Mouse (Mus musculus): ENCODE data around the gene Pgm3. TPM values are rescaled to one million over a fixed set of nuclear protein-coding genes. Genes with fewer than 3 reads are reported as not detected.
A peak's percentile ranks its signal among the peaks of the same experiment; 100 is the strongest.
"Not testable (repeated sequence)": the region's sequence is repeated elsewhere in the genome, so short reads cannot be mapped to it uniquely, and the experiment has no call there.

The Pgm3 gene
- polyA plus RNA-seq (2014; fragmentation: Nextera tagmentation; extraction: Ambion mirVana), result 29.2 and 36.4 TPM in 2 replicates

- ATAC-seq (ENCODE audit: insufficient number of reproducible peaks, insufficient read depth, low FRiP score, low read depth), result peak; percentile 96
- peak within 1 kb of the TSS; percentile 91 for H3K4me2 ChIP-seq (replicated peaks; ENCODE audit: low read depth, low read length)
- H3K9me3 ChIP-seq (ENCODE audit: control insufficient read depth, low read depth, low read length), result no peaks in the 10 kb centered on the region
- H3K4me1 ChIP-seq (ENCODE audit: control insufficient read depth, insufficient read depth, low read length), result peaks cover 7% of the 10 kb centered on the region; the same call in 1 of the 2 replicates
- peaks cover 15% of the 10 kb centered on the region; the same call in 1 of the 2 replicates for H3K36me3 ChIP-seq (ENCODE audit: control insufficient read depth, insufficient read depth, low read length)
- H3K4me3 ChIP-seq (ENCODE audit: low read depth, low read length), result peak within 1 kb of the TSS; percentile 68
- H3K27ac ChIP-seq (ENCODE audit: low read length), result peak within 1 kb of the TSS; percentile 52; the same call in 1 of the 2 replicates
- peak within 1 kb of the TSS; percentile 46 for H3K9ac ChIP-seq (replicated peaks; ENCODE audit: low read depth, low read length)
- H3K27me3 ChIP-seq (ENCODE audit: control insufficient read depth, insufficient read depth, low read length), result no peaks in the 10 kb centered on the region
- under 1% methylated on average over 58 of the region's 59 CpGs for WGBS
Observed at GRCm38 (mm10) chr9:86571540-86572135, at the start of gene Pgm3, which contains the start of gene Rwdd2a. TSS of gene Pgm3 (minus strand) at chr9:86571842. TSS of gene Rwdd2a (plus strand) at chr9:86571991.

GRCm38 (mm10) chr9:86619341-86620139 lies 47.9 kb upstream of the Pgm3 start:
- H3K9me3 ChIP-seq (ENCODE audit: control insufficient read depth, low read depth, low read length), result no peaks in the 10 kb centered on the region
- no peaks in the 10 kb centered on the region for H3K27me3 ChIP-seq (ENCODE audit: control insufficient read depth, insufficient read depth, low read length)
- 85% methylated on average over 10 of the region's 10 CpGs for WGBS
- H3K4me3 ChIP-seq (ENCODE audit: low read depth, low read length), result no peak overlapping the region
- no peak overlapping the region for H3K27ac ChIP-seq (ENCODE audit: low read length)
- no peak overlapping the region for H3K4me2 ChIP-seq (replicated peaks; ENCODE audit: low read depth, low read length)
- no peak overlapping the region for H3K9ac ChIP-seq (replicated peaks; ENCODE audit: low read depth, low read length)
- ATAC-seq (ENCODE audit: insufficient number of reproducible peaks, insufficient read depth, low FRiP score, low read depth), result no peak
- no peaks in the 10 kb centered on the region for H3K4me1 ChIP-seq (ENCODE audit: control insufficient read depth, insufficient read depth, low read length)
- H3K36me3 ChIP-seq (ENCODE audit: control insufficient read depth, insufficient read depth, low read length), result no peaks in the 10 kb centered on the region

GRCm38 (mm10) chr9:86617837-86618492 lies 46.3 kb upstream of the Pgm3 start:
- no peak for ATAC-seq (ENCODE audit: insufficient number of reproducible peaks, insufficient read depth, low FRiP score, low read depth)
- no peak overlapping the region for H3K9ac ChIP-seq (replicated peaks; ENCODE audit: low read depth, low read length)
- H3K27me3 ChIP-seq (ENCODE audit: control insufficient read depth, insufficient read depth, low read length), result no peaks in the 10 kb centered on the region
- no peak overlapping the region for H3K4me2 ChIP-seq (replicated peaks; ENCODE audit: low read depth, low read length)
- no peak overlapping the region for H3K4me3 ChIP-seq (ENCODE audit: low read depth, low read length)
- no peak overlapping the region for H3K27ac ChIP-seq (ENCODE audit: low read length)
- H3K9me3 ChIP-seq (ENCODE audit: control insufficient read depth, low read depth, low read length), result no peaks in the 10 kb centered on the region
- H3K4me1 ChIP-seq (ENCODE audit: control insufficient read depth, insufficient read depth, low read length), result no peaks in the 10 kb centered on the region
- H3K36me3 ChIP-seq (ENCODE audit: control insufficient read depth, insufficient read depth, low read length), result no peaks in the 10 kb centered on the region
- WGBS, result 74% methylated on average over 7 of the region's 7 CpGs

GRCm38 (mm10) chr9:86615765-86616164 lies 44.1 kb upstream of the Pgm3 start:
- no peak for ATAC-seq (ENCODE audit: insufficient number of reproducible peaks, insufficient read depth, low FRiP score, low read depth)
- H3K4me3 ChIP-seq (ENCODE audit: low read depth, low read length), result no peak overlapping the region
- WGBS, result 81% methylated on average over 1 of the region's 1 CpGs

GRCm38 (mm10) chr9:86612091-86612490 lies 40.4 kb upstream of the Pgm3 start:
- no peak for ATAC-seq (ENCODE audit: insufficient number of reproducible peaks, insufficient read depth, low FRiP score, low read depth)
- H3K27ac ChIP-seq (ENCODE audit: low read length), result no peak overlapping the region

More at GRCm38 (mm10) chr9:86615765-86616164, 44.1 kb upstream of the Pgm3 start:
- Histone ChIP-seq H3K4me1 (ENCODE audit: control insufficient read depth, insufficient read depth, low read length) (no peaks in the 10 kb centered on the region), H3K36me3 (ENCODE audit: control insufficient read depth, insufficient read depth, low read length) (no peaks in the 10 kb centered on the region), H3K27ac (ENCODE audit: low read length) (no peak overlapping the region), H3K9ac (replicated peaks; ENCODE audit: low read depth, low read length) (no peak overlapping the region), H3K4me2 (replicated peaks; ENCODE audit: low read depth, low read length) (no peak overlapping the region), H3K9me3 (ENCODE audit: control insufficient read depth, low read depth, low read length) (no peaks in the 10 kb centered on the region), H3K27me3 (ENCODE audit: control insufficient read depth, insufficient read depth, low read length) (no peaks in the 10 kb centered on the region)

GRCm38 (mm10) chr9:86605776-86606175 lies 34.1 kb upstream of the Pgm3 start:
- 72% methylated on average over 6 of the region's 6 CpGs for WGBS
- no peaks in the 10 kb centered on the region for H3K36me3 ChIP-seq (ENCODE audit: control insufficient read depth, insufficient read depth, low read length)
- H3K4me2 ChIP-seq (replicated peaks; ENCODE audit: low read depth, low read length), result no peak overlapping the region
- H3K27ac ChIP-seq (ENCODE audit: low read length), result no peak overlapping the region
- H3K4me1 ChIP-seq (ENCODE audit: control insufficient read depth, insufficient read depth, low read length), result peaks cover 6% of the 10 kb centered on the region; the same call in 1 of the 2 replicates
- no peaks in the 10 kb centered on the region for H3K9me3 ChIP-seq (ENCODE audit: control insufficient read depth, low read depth, low read length)
- no peak overlapping the region for H3K4me3 ChIP-seq (ENCODE audit: low read depth, low read length)
- no peak overlapping the region for H3K9ac ChIP-seq (replicated peaks; ENCODE audit: low read depth, low read length)
- H3K27me3 ChIP-seq (ENCODE audit: control insufficient read depth, insufficient read depth, low read length), result no peaks in the 10 kb centered on the region
- no peak for ATAC-seq (ENCODE audit: insufficient number of reproducible peaks, insufficient read depth, low FRiP score, low read depth)

More at GRCm38 (mm10) chr9:86612091-86612490, 40.4 kb upstream of the Pgm3 start:
- H3K4me1 ChIP-seq (ENCODE audit: control insufficient read depth, insufficient read depth, low read length), result no peaks in the 10 kb centered on the region
- WGBS, result 90% methylated on average over 4 of the region's 4 CpGs
- H3K27me3 ChIP-seq (ENCODE audit: control insufficient read depth, insufficient read depth, low read length), result no peaks in the 10 kb centered on the region
- no peak overlapping the region for H3K4me3 ChIP-seq (ENCODE audit: low read depth, low read length)
- H3K9ac ChIP-seq (replicated peaks; ENCODE audit: low read depth, low read length), result no peak overlapping the region
- H3K4me2 ChIP-seq (replicated peaks; ENCODE audit: low read depth, low read length), result no peak overlapping the region
- H3K36me3 ChIP-seq (ENCODE audit: control insufficient read depth, insufficient read depth, low read length), result no peaks in the 10 kb centered on the region
- no peaks in the 10 kb centered on the region for H3K9me3 ChIP-seq (ENCODE audit: control insufficient read depth, low read depth, low read length)

- Histone ChIP-seq H3K9ac (replicated peaks; ENCODE audit: low read depth, low read length) (no peak overlapping the region), H3K4me3 (ENCODE audit: low read depth, low read length) (no peak overlapping the region), H3K27me3 (ENCODE audit: control insufficient read depth, insufficient read depth, low read length) (no peaks in the 10 kb centered on the region), H3K27ac (ENCODE audit: low read length) (no peak overlapping the region), H3K4me2 (replicated peaks; ENCODE audit: low read depth, low read length) (no peak overlapping the region), H3K36me3 (ENCODE audit: control insufficient read depth, insufficient read depth, low read length) (no peaks in the 10 kb centered on the region), H3K4me1 (ENCODE audit: control insufficient read depth, insufficient read depth, low read length) (no peaks in the 10 kb centered on the region), H3K9me3 (ENCODE audit: control insufficient read depth, low read depth, low read length) (no peaks in the 10 kb centered on the region)
- no peak for ATAC-seq (ENCODE audit: insufficient number of reproducible peaks, insufficient read depth, low FRiP score, low read depth)
- WGBS, result 44% methylated on average over 8 of the region's 8 CpGs
Observed at GRCm38 (mm10) chr9:86599723-86600303, 28.2 kb upstream of the Pgm3 start.

GRCm38 (mm10) chr9:86596983-86597382 lies 25.3 kb upstream of the Pgm3 start:
- not testable (repeated sequence) for H3K9me3 ChIP-seq (ENCODE audit: control insufficient read depth, low read depth, low read length); H3K4me1 ChIP-seq (ENCODE audit: control insufficient read depth, insufficient read depth, low read length); H3K4me2 ChIP-seq (replicated peaks; ENCODE audit: low read depth, low read length); H3K9ac ChIP-seq (replicated peaks; ENCODE audit: low read depth, low read length); ATAC-seq (ENCODE audit: insufficient number of reproducible peaks, insufficient read depth, low FRiP score, low read depth); H3K27me3 ChIP-seq (ENCODE audit: control insufficient read depth, insufficient read depth, low read length); H3K27ac ChIP-seq (ENCODE audit: low read length); H3K36me3 ChIP-seq (ENCODE audit: control insufficient read depth, insufficient read depth, low read length); H3K4me3 ChIP-seq (ENCODE audit: low read depth, low read length)
